Mouse (Mus musculus): ENCODE results near the gene Tom1l2.

DNA sequence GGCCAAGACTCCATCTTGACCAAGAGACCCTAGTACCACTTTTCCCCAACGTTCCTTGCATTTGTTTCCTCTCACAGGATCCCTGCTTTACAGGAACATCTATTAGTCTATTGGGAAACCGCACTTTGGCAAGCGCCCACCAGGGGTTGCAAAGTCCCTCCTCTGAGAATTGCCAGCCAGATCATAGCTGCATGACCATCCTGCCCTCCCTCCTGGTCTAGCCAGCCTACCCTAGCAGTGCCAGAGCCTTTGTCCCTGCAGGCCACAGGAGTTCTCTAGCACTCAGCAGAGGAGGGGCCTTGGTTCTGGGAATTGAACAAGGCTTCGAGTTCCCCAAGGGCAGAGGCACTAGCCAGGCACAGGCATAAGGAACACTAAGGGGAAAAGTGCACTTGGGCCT, 128.0 kb downstream of the Tom1l2 start:
- TF ChIP-seq POLR2A (IDR thresholded peaks at IDR 0.05; ENCODE audit: extremely low read depth, insufficient read depth, low read length) (no peak), CTCF (IDR thresholded peaks at IDR 0.05; ENCODE audit: low read depth, low read length) (no peak)
